Mouse (Mus musculus) fat pad, adult 2 months (tissue): ENCODE measurements around the gene Dnal1.

Experiments used
- DNase-seq: peaks from one replicate; pipeline ENCODE4 v3.0.0-alpha.2; 2011; ENCODE audit warnings: low read depth, low spot score; ENCODE audit errors: extremely low read depth

The Dnal1 gene

GRCm38 (mm10) chr12:84181999-84182398 lies 67.8 kb downstream of the Dnal1 start:
- DNase-seq: no peak

GRCm38 (mm10) chr12:84184979-84185378 lies 70.8 kb downstream of the Dnal1 start:
- DNase-seq: no peak

GRCm38 (mm10) chr12:84185547-84185946 lies 71.4 kb downstream of the Dnal1 start:
- no peak for DNase-seq

DNA sequence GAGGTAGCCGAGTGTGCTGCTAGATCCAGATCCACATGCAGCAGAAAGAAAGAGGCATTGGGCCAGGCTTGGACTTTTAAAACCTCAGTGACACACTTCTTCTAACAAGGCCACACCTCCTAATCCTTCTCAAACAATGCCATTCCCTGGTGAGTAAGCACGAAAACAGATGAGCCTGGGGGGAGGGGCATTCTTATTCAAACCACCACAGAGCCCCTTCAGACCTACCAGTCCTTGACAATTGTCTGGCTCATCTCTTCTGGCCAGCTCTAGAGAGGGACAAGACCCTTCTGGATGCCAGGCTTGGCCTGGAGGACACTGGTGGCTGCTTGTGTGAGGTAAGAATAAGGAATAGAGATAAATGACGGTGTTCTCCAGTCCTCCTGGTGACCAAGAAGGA lies 72.4 kb downstream of the Dnal1 start:
- no peak for DNase-seq

GRCm38 (mm10) chr12:84186950-84187349 lies 72.8 kb downstream of the Dnal1 start:
- DNase-seq: no peak

GRCm38 (mm10) chr12:84187752-84188601 lies 73.8 kb downstream of the Dnal1 start:
- no peak for DNase-seq

DNA sequence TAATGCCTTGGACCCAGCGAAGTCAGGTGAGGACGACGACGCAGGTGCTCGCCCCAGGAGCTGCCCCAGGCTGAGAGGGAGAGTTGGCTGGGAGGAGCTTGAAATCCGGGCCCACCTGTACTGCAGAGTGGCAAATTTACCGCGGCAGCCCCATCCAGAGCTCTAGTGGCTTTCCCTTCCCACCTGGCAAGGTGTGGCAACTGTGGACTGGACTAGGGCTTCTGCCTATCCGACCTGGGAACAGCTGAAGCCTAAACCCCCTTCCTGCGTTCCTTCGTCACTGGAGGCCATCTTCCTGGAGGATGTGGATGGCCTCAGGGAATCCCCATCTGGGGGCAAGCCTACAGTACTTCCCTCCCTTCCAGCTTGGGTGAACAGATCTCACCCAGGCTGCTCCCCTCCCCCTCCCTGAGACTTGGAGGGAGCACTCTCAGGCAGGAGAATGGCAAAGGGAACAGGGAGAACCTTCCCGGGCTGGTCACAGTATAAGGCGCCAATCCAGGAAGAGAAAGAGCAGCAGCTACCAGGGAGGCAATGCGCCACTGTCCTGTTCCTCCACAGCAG lies 74.8 kb downstream of the Dnal1 start:
- no peak for DNase-seq

DNA sequence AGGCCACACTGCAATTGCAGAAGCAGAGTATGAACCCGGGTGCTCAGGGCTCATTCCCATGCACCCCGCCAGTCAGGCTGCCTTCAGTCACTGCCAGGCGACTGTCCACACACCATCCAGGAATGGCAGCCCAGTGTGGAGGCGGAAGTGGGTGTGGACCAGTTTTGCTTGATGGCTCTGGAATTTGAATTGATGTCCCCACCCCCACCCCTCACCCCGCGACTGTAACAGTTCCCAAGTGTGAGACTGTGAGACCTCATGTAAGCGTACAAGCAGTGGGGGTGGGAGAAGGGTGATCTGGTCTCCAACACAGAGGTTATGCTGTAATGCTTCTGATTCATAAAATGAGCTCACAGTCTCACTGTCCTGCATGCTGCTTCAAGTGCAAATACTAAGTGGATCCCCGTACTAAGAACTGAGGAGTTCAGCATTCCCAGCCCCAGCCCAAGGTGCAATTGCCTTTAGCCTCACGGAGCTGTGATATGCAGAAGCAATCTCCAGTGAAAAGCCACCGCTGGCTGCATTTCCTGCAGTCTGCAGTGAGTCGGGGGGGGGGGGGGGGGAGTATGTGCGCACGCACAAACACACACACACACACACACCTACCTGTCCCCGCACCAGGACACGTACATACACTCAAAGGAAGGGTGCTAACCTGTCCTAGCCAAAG lies 76.1 kb downstream of the Dnal1 start:
- DNase-seq: no peak

DNA sequence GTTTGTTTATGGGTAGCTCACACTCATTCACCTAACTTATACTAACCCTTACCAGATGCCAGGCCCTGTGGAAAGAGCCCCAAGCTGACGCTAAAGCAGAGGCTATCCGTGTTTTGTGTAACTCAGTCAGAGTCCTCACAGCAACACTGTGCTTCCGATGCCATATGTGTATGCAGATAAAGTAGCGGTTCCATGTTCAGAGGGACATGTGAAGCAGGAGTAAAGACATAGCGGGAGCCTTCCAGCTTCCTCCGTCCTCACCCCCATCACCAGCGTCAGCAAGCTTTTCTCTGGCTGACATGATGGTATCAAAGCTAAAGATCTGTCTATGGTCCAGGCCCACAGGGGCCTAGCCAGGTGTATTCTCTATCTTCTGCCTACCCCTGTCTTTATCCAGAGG lies 77.0 kb downstream of the Dnal1 start:
- no peak for DNase-seq

DNA sequence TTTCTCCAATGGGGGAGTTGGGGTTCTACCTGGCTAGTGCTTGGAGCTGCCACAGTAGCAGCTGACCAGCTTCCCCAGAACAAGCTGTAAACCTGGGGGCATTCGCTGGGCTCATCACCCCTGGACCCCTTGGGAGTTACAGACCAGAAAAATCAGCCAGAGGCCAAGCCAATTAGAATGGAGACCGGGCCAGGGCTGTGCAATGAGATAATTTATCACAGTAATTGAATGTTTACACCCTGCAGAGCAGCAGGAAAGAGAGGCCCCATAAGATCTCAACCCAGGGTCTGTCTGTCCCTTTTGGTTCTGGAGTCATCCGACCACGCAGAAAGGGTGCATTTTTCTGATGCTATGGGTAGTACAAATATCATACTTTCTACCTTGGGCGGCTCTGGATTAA lies 77.6 kb downstream of the Dnal1 start:
- DNase-seq: no peak

GRCm38 (mm10) chr12:84192280-84192679 lies 78.1 kb downstream of the Dnal1 start:
- DNase-seq: no peak

GRCm38 (mm10) chr12:84192741-84193641 lies 78.8 kb downstream of the Dnal1 start:
- DNase-seq: no peak

DNA sequence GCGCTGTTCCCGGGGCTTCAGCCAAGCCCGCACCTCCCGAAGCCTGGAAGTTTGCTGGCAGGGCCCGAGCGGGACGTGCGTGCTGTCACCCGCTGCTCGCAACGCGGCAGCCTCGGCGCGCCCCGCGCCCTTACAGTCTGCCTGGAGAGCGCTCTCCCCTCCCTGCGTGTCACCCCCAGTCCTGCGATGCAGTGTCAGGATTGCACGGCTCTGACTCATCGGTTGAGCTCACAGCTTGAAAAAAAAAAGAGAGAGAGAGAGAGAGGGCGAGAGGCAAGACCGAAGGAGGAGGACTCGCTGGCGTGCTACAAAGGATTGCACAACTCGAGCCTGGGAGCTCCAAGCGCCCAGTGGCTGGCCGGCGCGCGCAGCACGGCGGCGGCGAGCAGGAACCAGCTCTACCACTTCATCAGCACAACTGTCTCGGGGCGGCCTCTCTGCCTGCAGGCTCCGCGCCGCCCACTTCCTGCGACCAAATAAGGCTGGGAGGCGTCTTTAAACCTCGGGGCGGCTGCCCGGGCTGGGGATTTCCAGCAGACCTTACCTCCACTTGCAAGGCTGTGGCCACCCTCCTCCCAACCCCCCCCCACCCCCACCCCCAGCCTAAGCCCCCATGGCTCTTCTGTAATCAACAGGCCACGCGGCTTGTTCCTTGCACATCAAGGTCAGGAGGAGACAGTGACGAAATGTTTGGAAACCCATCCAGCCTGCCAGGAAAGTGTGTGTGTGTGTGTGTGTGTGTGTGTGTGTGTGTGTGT lies 79.7 kb downstream of the Dnal1 start:
- peak; percentile 90 for DNase-seq

DNA sequence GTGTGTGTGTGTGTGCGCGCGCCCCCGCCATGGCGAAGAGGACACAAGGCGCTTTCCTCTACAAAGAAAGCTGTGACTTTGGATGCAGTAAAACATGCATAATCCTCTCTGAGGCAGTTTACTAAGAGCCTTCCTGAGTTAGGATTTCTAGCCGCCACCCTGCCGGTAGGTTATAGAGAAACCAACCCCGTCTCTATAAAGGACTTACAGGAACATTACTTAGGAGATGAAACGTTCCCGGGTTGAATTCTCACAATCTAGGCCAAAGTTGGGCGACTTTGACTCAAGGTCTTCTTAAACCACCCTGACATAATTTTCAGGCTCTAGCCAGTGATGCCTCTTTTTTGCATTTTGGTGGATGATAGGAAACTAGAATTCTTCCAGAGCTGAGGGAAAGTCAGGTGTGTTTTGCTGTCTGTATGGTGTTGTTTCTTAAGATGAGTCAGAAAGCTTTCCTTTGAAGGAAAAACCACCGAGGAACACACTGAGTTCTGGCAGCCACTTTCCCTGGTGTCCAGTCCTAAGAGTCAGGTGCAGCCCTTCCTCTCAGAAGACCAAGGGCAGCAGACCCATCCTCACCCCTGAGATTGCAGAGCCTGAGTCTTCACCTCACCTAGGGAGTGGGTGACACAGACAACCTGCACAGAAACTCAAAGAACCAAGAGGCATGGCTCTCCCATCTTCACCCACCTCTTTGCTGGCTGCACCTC lies 80.4 kb downstream of the Dnal1 start:
- no peak for DNase-seq

- no peak for DNase-seq
Measured at GRCm38 (mm10) chr12:84195195-84195594, 81.0 kb downstream of the Dnal1 start.
